Mouse (Mus musculus) layer of hippocampus, adult 18-20 months (tissue): Measurements from ENCODE around the gene Rtn1. TPM values are rescaled to one million over a fixed set of nuclear protein-coding genes. Genes with fewer than 3 reads are reported as not detected.

ENCODE experiments used
- DNase-seq, 2 experiments: peaks; one replicate each; pipeline ENCODE4 v3.0.0; 2022; ENCODE audit warnings: low spot score in 2 of 2
- total RNA-seq, 2 experiments: library from RNA; stranded (reverse); gene quantifications; 2 replicates each; pipeline ENCODE4 v1.2.3; 2021

Gene Rtn1
- total RNA-seq, 2 experiments from 2014 or later: 1,418 to 1,485 TPM

DNA sequence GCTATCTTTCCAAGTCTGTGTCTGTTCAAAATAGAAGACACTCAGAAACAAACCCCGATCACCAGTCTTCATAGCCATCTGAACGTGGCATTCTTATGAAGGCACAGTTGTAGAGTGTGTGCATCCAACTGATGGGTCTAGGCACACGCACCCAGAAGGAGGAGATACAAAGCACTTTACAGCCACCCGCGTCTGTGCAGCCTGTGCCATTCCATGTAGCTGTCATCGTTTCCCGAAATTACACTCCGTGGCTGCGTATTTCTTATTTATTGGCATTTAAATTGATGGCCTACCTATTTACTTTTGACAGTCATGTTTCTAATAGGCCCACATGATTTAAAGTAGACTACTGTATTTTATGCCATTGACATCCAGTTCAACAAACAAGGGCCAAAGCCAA lies 173.9 kb downstream of the Rtn1 start:
- DNase-seq: peak in 1 of 2 experiments; percentile 60

DNA sequence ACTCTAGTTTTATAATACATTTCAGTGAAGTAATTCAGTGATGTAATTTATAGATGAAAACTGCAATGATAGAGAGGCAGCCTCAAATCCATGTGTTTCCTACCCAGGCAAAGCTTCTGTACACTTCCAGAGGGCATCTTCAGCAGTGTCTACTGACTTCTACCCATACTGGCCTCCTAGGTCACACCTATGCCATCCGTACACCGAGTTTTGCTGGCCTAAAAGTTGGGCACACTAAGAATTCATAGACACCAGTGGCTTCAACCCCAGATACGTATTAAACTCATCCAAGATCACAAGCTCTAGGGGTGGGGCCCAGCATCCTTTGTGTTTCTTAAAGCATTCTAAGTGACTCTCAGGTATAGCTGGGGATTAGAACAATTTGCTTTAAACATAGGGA lies 174.7 kb downstream of the Rtn1 start:
- no peak for DNase-seq

DNA sequence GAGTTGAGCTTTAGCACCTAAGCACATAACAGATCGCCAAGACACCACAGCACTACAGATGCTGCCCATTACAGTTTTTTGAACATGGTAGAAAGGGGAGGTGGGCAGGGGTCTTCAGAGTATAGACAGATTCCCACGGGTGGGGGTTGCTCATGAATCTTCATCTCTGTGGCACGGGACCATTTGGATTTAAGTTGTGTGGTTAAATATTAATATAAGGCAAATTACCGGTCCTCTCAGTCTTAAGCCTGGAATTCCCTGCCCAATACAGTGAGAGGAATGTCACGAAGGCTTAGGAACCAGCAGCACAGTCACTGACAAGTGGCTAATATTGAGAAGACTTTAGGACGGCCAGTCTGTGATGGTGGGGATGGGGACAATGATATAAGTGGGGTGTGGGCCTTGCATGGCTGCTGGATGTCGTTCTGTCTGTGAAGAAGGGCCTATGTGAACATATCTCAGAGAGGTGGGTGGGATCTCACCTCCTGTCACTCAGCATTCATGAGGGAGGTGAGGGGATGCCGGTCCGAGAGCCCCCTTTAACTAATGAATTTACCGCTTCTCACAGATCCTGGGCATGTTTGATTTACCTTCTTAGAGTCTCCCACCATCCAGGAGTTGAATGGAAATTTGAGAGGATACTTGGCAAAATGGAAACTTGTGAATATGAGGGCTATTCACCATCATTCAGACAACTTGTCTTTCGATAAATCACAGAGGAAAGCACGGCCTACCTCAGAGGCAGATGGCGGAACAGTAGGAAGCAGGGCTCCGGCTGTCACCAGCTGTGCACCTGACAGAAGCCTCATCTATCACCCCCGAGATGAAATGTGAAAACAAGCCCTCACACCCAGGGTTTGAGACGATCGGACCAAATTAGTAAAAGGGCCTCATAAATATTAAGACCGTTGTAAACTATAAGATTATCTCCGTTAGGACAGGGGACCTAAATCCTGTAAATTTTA lies 175.7 kb downstream of the Rtn1 start:
- DNase-seq: no peak

DNA sequence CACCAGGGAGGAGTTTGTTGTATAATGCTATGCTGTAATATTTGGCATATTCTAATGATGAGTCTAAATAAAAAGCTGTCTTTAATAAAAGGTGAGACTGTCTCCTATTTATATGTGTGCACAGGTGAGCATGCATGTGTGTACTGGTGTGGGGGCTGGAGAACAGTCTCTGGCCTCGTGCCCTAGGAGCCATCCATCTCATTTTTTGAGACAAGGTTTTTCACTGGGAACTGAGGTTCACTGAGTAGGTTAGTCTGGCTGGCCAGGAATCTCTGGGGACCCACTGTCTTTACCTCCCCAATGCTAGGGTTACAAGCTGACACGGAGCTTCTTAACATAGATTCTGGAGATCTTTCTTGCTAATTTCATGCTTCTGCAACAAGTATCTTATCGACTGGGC lies 176.7 kb downstream of the Rtn1 start:
- no peak for DNase-seq

DNA sequence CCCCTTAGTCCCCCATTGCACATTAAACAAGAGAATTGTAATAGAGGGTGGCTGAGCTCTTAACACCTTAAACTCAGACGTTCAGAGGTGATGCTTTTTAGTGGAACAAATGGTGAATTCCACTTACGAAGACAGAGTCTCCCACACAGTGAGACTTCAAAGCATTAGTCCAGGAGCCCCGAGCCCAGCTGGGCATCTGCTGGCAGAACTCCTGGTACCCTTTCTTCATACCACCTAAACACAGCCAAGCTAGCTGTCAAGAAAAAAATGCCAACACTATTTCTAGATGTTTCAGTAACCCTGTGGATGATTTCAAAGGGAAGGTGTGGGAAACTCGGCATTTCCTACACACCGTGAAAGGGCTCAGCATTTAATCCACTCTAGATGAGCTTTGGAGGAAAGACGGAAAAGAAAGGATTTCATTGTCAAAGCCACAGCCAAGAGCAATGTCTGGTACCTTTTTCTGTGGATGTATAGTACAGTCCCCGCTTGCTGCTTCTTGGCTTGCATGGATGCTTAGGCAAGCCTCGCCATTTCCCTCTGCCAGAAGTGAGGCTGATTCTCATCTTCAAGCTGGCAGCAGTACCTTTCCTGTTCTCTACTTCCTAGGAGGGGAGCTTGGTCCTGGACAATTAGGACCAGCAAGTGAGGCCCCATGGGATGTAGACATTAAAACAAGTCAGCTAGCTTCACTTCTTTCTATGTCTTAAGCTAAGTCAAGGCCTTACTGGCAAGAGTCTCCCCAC lies 179.2 kb downstream of the Rtn1 start:
- no peak for DNase-seq

DNA sequence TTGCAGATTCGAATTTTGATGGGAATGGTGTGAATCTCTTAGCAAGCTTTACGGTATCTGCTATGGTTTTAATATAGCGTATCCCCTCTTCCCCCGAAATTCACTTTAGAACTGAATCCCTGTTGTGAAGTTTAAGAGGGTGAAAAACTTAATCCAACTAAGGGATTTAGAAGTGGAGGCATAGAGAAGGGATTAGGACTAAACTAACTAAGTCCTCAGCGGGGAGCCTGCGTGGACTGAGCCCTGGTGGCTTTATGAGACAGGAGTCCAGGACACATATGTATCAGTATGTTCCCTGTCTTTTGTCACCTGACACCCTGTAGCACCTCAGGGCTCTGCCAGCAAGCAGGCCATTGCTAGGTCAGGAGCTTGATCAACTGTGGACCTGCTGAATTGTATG lies 181.1 kb downstream of the Rtn1 start:
- no peak for DNase-seq

DNA sequence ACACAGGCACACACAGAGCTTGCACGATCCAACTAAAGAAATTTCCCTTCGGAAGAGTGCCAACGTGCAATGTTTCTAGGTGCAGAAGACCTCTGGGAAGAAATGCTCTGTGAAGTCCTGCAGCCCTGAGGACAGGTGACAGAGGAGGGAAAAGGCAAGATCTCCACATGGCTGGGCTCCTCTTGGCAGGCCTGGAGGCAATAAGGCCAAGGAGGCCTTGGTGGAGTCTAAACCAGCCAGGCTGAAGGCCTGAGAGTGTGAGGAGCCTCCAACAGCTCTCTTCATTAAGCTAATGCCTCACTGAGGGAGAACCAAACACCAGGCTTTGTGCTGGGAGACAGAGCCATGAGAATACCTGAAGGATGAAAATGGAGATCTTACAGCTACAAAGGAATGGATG lies 183.5 kb downstream of the Rtn1 start:
- DNase-seq: no peak

DNA sequence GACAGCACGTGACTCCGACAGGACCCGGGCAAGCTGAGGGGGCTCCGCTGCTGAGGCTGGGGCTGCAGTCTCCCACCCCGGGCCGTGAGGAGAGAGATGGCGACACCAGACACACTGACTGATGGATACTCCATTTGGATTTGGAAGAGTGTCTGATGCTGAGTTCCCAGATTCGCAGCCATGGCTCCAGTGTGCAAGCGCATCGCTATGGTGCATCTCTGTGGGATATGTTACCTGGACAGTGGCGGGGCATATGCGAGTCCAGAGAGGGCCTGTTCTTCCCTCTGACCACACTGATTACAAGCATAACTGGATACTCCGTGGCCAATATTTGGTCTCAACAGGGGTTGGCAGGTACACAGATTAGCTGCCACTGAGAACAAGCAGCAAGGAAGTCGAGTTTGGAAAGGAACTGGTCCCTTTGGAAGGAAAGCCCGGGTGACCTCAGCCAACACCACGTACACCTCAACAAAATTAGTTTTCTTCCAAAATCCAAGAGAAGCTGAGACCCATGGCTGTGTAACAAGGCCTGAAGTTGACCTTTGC lies 185.2 kb downstream of the Rtn1 start:
- no peak for DNase-seq

DNA sequence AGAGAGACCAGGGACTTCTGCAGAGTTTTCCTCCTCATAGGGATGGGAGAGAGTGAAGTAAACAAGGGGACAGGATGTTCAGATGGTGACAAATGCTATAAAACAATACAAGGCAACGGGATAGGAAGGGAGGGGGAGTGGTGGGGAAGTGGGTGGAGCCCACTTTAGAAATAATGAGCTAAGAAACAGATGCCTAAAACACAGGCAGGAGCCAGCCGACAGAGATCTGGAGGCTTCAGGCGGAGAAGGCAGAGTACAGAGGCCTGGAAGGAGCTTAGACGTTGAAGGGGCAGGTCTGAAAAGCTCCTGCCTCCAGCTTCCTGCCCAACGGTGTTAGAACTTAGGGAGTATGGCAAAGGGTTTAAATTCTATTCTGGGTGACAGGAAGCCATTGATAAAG lies 195.3 kb downstream of the Rtn1 start:
- DNase-seq: no peak

DNA sequence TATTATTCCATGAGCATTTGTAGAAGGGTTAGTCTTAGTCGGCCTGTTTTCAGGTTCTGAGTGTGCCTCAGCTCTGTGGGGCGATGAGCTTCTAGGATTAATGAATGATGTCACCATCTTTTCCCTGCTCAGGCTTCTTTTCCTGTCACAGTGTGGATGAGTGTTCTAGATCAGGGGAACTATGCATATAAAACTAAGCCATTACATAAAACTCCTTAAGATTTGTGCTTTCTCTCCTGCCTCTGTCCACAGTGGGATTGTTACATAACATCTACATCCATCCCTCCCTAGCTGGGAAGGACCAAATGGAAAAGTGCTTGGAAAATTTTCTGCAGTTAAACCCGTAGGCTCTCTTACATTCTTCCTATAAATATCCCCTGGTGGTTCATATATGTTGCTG lies 208.0 kb downstream of the Rtn1 start:
- DNase-seq: no peak

DNA sequence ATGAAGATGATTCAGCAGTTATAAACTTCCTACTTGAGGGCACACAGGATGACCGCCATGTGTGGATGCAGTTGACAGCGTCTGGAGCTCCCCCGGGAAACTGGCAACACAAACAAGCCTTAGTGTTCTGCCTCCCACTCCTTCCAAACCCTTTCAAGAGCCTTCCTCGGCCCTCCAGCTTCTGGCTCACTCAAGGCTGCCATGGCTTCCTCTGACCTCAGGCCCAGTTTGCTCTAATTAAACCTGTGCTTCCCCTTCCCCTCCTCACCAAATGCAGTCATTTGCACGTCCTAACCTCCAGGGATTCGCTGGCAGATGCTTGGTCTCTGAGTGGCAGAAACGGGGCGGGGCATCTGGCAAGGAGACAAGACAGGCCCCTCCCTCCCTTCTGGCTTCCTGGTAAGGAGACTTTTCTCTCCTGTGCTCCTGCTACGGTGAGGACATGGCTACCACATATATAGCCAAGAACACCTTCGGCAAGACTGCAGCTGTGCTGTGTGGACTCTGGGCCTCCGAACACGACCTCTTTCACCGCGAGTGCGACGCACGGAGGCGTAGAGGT lies 210.8 kb downstream of the Rtn1 start:
- DNase-seq: no peak

DNA sequence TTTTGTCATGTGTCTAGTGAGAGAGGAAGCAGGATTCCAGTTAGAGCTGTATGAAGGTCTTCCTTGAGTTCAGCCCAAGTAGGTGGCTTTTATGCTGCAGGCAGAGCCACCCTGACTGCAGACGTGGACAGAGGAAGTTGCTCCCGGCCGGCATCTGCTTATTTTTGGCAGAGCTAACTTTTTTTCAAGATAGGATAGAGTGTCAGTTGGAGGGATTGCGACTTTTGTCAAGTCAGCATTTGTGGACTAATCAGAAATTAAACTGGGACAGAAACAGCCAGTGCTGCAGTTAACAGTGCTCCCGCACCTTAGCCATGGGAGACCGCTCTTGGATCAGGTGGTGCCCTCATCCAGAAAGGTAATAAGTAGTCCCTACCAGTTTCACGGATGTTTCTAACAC lies 211.4 kb downstream of the Rtn1 start:
- no peak for DNase-seq

DNA sequence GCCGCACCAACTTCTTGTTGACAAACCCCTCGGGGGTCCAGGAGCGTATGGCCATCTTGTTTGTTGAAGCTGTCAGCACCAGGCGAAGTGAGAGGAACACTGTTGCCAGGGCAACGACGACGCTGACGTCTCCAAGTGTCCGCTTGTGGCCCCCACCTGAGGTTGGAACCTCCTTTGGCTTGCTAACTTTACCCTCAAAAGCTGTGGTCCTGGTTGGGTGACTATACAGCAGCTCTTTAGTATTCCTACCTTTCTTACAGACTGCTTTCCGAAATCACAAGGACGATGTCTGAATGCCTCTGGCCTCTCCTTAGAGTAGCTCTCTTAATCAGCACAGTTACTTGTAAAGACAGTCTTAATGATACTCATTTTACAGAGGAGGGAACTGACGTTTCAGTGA lies 223.9 kb downstream of the Rtn1 start, which contains the start of gene Ccdc175:
Ccdc175 (minus strand) TSS at position 101 of the 400 bp plus-strand sequence.
- DNase-seq: no peak

DNA sequence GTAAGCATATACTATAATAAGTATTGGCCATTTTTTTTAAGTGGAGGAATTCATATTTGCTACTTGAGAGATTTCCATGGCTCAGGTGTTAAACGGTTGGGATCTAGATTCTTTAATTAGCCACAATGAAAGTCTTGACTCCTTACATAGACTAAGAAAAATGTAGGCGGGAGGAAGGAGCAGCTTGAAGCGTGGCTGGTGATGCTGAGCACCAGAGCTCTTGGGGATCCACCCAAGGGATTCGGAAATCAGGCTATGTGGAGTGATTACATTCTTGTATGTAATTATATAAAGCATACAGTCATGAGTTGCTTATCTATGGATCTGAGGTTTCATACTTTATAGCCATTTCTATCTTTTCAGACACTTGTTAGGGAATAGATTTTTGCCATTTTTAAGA lies 229.3 kb downstream of the Rtn1 start:
- peak in 1 of 2 experiments; percentile 12 for DNase-seq

DNA sequence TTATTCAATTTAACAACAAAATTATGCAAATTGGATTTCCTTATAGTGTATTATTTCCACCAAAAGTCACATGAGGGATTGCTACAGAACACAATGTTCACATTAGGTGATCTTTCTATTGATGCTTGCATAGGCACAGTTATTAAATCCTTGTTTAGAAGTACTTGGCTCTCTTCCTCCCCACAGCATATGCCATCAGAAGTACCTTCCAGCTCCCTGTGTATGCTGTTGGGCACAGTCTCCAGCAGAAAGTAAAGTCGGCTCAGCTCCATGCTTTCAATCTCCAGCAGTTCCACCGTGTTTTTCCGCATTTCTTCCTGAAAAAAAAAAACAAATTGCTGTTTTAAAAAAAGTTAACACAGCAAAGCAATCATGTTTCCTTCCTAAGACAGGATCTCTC lies 230.5 kb downstream of the Rtn1 start:
- peak in 1 of 2 experiments; percentile 37 for DNase-seq

Other genes starting within 250 kb of the Rtn1 start
- not detected for gene Ccdc175, start 224.0 kb downstream of the Rtn1 start, total RNA-seq
- gene Lrrc9, start 32.8 kb upstream of the Rtn1 start, total RNA-seq: 1 to 10 TPM; 2.2 to 2.6 TPM
- 10 to 100 TPM; 29.7 to 32.2 TPM for gene Pcnx4, start 127.3 kb upstream of the Rtn1 start, total RNA-seq
- not detected for gene Gm4756, start 240.6 kb upstream of the Rtn1 start, total RNA-seq